Mouse (Mus musculus): ENCODE measurements around the gene Zfand5. TPM values are rescaled to one million over a fixed set of nuclear protein-coding genes. Genes with fewer than 3 reads are reported as not detected.

The Zfand5 gene
- polyA plus RNA-seq, 3 experiments from 2014 or later, result 13.5 to 18.5 (median 15.5) TPM

GRCm38 (mm10) chr19:21330305-21331115, 58.4 kb downstream of the Zfand5 start:
- ATAC-seq, result no peak

- no peak for ATAC-seq
These were observed 59.6 kb downstream of the Zfand5 start for GRCm38 (mm10) chr19:21331621-21332155.

Other genes starting within 250 kb of the Zfand5 start
- under 1 TPM; 0.13 to 0.41 (median 0.24) TPM for gene Gda, start 201.2 kb downstream of the Zfand5 start, polyA plus RNA-seq (2017; shearing (Covaris generic))

Measured in inflammation-experienced regulatory T-cells, adult 6 months (primary cell).